Mouse (Mus musculus) limb, embryonic 11.5 days (tissue): ENCODE measurements around the gene Gulp1. TPM values are rescaled to one million over a fixed set of nuclear protein-coding genes. Genes with fewer than 3 reads are reported as not detected.

Experiments used
- ATAC-seq: fragments of 200-750 bp; cut with Nextera tagmentation; 2 replicates; pipeline ENCODE4 v1.8.0; 2017; ENCODE audit warnings: low read depth; ENCODE audit not compliant: insufficient number of reproducible peaks, low FRiP score, low TSS enrichment
- DNase-seq: peaks from one replicate; pipeline ENCODE4 v3.0.0-alpha.2; 2015; ENCODE audit warnings: low spot score
- H3K27ac ChIP-seq: fragments of 300-500 bp; sonication (generic); replicated peaks from 2 replicates; pipeline ENCODE4 v1.5.1; 2014; ENCODE audit warnings: low read depth, mild to moderate bottlenecking, low read length
- H3K27me3 ChIP-seq: fragments of 300-500 bp; sonication (generic); 2 replicates; pipeline ENCODE4 v1.6.1; 2014; ENCODE audit warnings: mild to moderate bottlenecking, low read length, mixed read lengths; ENCODE audit not compliant: control insufficient read depth, insufficient read depth
- H3K36me3 ChIP-seq: fragments of 300-500 bp; sonication (generic); 2 replicates; pipeline ENCODE4 v1.6.1; 2014; ENCODE audit warnings: mild to moderate bottlenecking, low read length, moderate library complexity, mixed read lengths; ENCODE audit not compliant: control insufficient read depth, insufficient read depth
- H3K4me1 ChIP-seq: fragments of 300-500 bp; sonication (generic); 2 replicates; pipeline ENCODE4 v1.6.1; 2014; ENCODE audit warnings: low read length, mixed read lengths; ENCODE audit not compliant: control insufficient read depth, insufficient read depth
- H3K4me2 ChIP-seq: fragments of 300-500 bp; sonication (generic); 2 replicates; pipeline ENCODE4 v1.6.1; 2014; ENCODE audit warnings: low read depth, mild to moderate bottlenecking, moderate library complexity; ENCODE audit not compliant: severe bottlenecking
- H3K4me3 ChIP-seq: fragments of 300-500 bp; sonication (generic); 2 replicates; pipeline ENCODE4 v1.5.1; 2014; ENCODE audit warnings: low read depth, low read length
- H3K9ac ChIP-seq: fragments of 300-500 bp; sonication (generic); 2 replicates; pipeline ENCODE4 v1.6.1; 2014; ENCODE audit warnings: mild to moderate bottlenecking, low read length
- H3K9me3 ChIP-seq: fragments of 300-500 bp; sonication (generic); 2 replicates; pipeline ENCODE4 v1.6.1; 2016; ENCODE audit warnings: low read length; ENCODE audit not compliant: control insufficient read depth
- WGBS: fragments of 180-500 bp; shearing (Covaris S2); extraction: QIAGEN DNeasy Blood & Tissue Kit; methylation state at CpG from one replicate; pipeline ENCODE4 v1.1.7; 2014; 5-methylcytosine and 5-hydroxymethylcytosine counted together
- polyA plus RNA-seq: library from polyadenylated mRNA; unstranded; fragments of >200 nt; fragmentation: Nextera tagmentation; extraction: Ambion mirVana; gene quantifications from 2 replicates; pipeline ENCODE4 v1.2.1, GENCODE M21; 2014

Gene Gulp1
- polyA plus RNA-seq, 1 experiment from 2014 or later = 47.0 TPM

GRCm38 (mm10) chr1:44580390-44580789 is 29.1 kb downstream of the Gulp1 start:
- 0 out of 2 replicates have a peak, but pooled peaks have one; percentile 31 for ATAC-seq

GRCm38 (mm10) chr1:44584886-44585385 is 33.6 kb downstream of the Gulp1 start:
- H3K9me3 ChIP-seq = no peaks in the 10 kb centered on the region
- WGBS = 9% methylated on average over 3 of the region's 3 CpGs
- H3K36me3 ChIP-seq = no peaks in the 10 kb centered on the region
- no peak overlapping the region for H3K9ac ChIP-seq
- no peak overlapping the region for H3K4me2 ChIP-seq
- ATAC-seq (peak; percentile 68), DNase-seq (peak; percentile 52)
- peak overlapping the region; percentile 62; the same call in 1 of the 2 replicates for H3K27ac ChIP-seq
- no peaks in the 10 kb centered on the region for H3K27me3 ChIP-seq
- peaks cover 8% of the 10 kb centered on the region; the same call in 1 of the 2 replicates for H3K4me1 ChIP-seq
- no peak overlapping the region for H3K4me3 ChIP-seq

More at GRCm38 (mm10) chr1:44580390-44580789, 29.1 kb downstream of the Gulp1 start:
- WGBS = 57% methylated on average over 3 of the region's 3 CpGs
- Histone ChIP-seq H3K27ac (no peak overlapping the region), H3K4me2 (no peak overlapping the region), H3K4me1 (peaks cover 8% of the 10 kb centered on the region; the same call in 1 of the 2 replicates), H3K36me3 (no peaks in the 10 kb centered on the region), H3K9ac (no peak overlapping the region), H3K27me3 (no peaks in the 10 kb centered on the region), H3K4me3 (no peak overlapping the region), H3K9me3 (no peaks in the 10 kb centered on the region)
- DNase-seq = no peak

- Histone ChIP-seq H3K36me3 (no peaks in the 10 kb centered on the region), H3K27ac (no peak overlapping the region), H3K27me3 (no peaks in the 10 kb centered on the region), H3K4me3 (no peak overlapping the region), H3K9ac (no peak overlapping the region), H3K9me3 (no peaks in the 10 kb centered on the region), H3K4me2 (no peak overlapping the region), H3K4me1 (no peaks in the 10 kb centered on the region)
- ATAC-seq = no peak
- DNase-seq = peak; percentile 24
- 41% methylated on average over 3 of the region's 3 CpGs for WGBS
Measured at GRCm38 (mm10) chr1:44591742-44592141, 40.4 kb downstream of the Gulp1 start.

DNA sequence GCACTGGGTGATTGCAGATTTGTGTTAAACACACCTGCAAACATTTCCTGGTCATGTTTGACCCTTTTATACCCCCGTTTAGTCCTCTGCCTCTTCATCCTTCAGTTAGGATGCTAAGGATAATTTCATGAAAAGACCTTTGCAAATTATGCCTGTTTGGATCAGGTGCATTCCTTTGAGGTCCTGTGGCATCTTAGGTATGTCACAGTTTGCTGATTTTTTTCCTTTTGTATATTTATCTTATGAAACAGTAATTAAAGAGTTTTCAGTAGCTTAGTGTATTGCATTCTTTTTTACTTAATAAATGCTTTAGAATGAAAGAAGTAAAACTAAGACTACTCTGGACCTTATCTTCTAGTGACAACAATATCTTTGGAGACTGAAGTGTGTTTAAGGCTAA is 41.8 kb downstream of the Gulp1 start:
- Histone ChIP-seq H3K4me3 (no peak overlapping the region), H3K4me1 (no peaks in the 10 kb centered on the region), H3K27ac (no peak overlapping the region), H3K36me3 (no peaks in the 10 kb centered on the region), H3K9ac (no peak overlapping the region), H3K9me3 (no peaks in the 10 kb centered on the region), H3K27me3 (no peaks in the 10 kb centered on the region), H3K4me2 (no peak overlapping the region)
- 80% methylated on average over 1 of the region's 1 CpGs for WGBS
- ATAC-seq (no peak), DNase-seq (no peak)

- DNase-seq (no peak), ATAC-seq (no peak)
- no peak overlapping the region for H3K9ac ChIP-seq
- no peak overlapping the region for H3K4me2 ChIP-seq
- no peak overlapping the region for H3K27ac ChIP-seq
- no peaks in the 10 kb centered on the region for H3K27me3 ChIP-seq
- WGBS = 97% methylated on average over 2 of the region's 2 CpGs
- H3K4me1 ChIP-seq = no peaks in the 10 kb centered on the region
- no peak overlapping the region for H3K4me3 ChIP-seq
- no peaks in the 10 kb centered on the region for H3K36me3 ChIP-seq
- no peaks in the 10 kb centered on the region for H3K9me3 ChIP-seq
Measured at GRCm38 (mm10) chr1:44598312-44598711, 47.0 kb downstream of the Gulp1 start.

GRCm38 (mm10) chr1:44613294-44614041 is 62.2 kb downstream of the Gulp1 start:
- no peak overlapping the region for H3K9ac ChIP-seq
- H3K27ac ChIP-seq = no peak overlapping the region
- H3K36me3 ChIP-seq = no peaks in the 10 kb centered on the region
- DNase-seq (no peak), ATAC-seq (no peak)
- H3K4me3 ChIP-seq = no peak overlapping the region
- H3K4me1 ChIP-seq = peaks cover 6% of the 10 kb centered on the region; the same call in 1 of the 2 replicates
- H3K9me3 ChIP-seq = no peaks in the 10 kb centered on the region
- WGBS = 48% methylated on average over 2 of the region's 2 CpGs
- no peaks in the 10 kb centered on the region for H3K27me3 ChIP-seq
- H3K4me2 ChIP-seq = no peak overlapping the region

GRCm38 (mm10) chr1:44618751-44619150 is 67.4 kb downstream of the Gulp1 start:
- no peaks in the 10 kb centered on the region for H3K9me3 ChIP-seq
- ATAC-seq = peak; percentile 62; the same call in 1 of the 2 replicates
- no peak for DNase-seq
- no peak overlapping the region for H3K4me3 ChIP-seq
- peaks cover 7% of the 10 kb centered on the region; the same call in 1 of the 2 replicates for H3K4me1 ChIP-seq
- H3K27ac ChIP-seq = no peak overlapping the region
- H3K36me3 ChIP-seq = no peaks in the 10 kb centered on the region
- WGBS = 29% methylated on average over 2 of the region's 2 CpGs
- H3K4me2 ChIP-seq = no peak overlapping the region
- no peaks in the 10 kb centered on the region for H3K27me3 ChIP-seq
- H3K9ac ChIP-seq = no peak overlapping the region

DNA sequence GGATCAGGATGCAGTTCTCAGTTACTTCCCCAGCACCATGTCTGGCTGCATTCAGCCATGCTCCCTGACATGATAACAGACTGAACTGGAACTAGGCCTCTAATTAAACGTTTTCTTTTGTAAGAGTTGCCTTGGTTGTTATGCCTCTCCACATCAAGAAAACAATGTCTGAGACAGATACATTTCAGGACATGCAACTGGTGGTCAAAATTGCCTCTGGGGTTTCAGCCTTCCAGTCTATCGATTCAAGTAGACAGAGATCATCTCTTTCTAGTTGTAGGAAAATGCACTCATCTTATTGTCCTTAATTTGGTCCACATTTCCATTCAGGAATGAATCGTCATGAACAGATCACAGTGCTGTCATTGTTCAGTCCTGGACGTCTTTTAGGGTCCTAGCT is 83.2 kb downstream of the Gulp1 start:
- no peaks in the 10 kb centered on the region for H3K36me3 ChIP-seq
- H3K4me2 ChIP-seq = no peak overlapping the region
- DNase-seq = no peak
- no peaks in the 10 kb centered on the region for H3K27me3 ChIP-seq
- no peak overlapping the region for H3K4me3 ChIP-seq
- peaks cover 3% of the 10 kb centered on the region; the same call in 1 of the 2 replicates for H3K4me1 ChIP-seq
- H3K27ac ChIP-seq = no peak overlapping the region
- no peaks in the 10 kb centered on the region for H3K9me3 ChIP-seq
- WGBS = 54% methylated on average over 4 of the region's 4 CpGs
- no peak overlapping the region for H3K9ac ChIP-seq
- no peak for ATAC-seq
